18 mouse cellular contexts compared by ENCODE assay signal in genomic region chr12:111887005-111887404, GRCm38 (mm10). TPM values are rescaled to one million over a fixed set of nuclear protein-coding genes. Genes with fewer than 3 reads are reported as not detected.
DNase-seq lines count a peak whose midpoint lies in the region; ATAC-seq and TF ChIP-seq lines count a peak whose summit lies in the region.
"Had no signal": no experiment of that assay in that cellular context is flagged by ENCODE, and none has a peak within 500 bp of the region (broad histone marks: within the 10 kb centered on the region; RNA-seq: fewer than 3 reads in every experiment).

No protein-coding gene starts in this region.

- peak; percentile 32 for TF ChIP-seq RAD21 in CH12.LX (IDR thresholded peaks at IDR 0.05; ENCODE audit: low read depth, low read length)

- no peak overlapping the region for H3K9ac ChIP-seq in kidney, postnatal 0 days (ENCODE audit: low read depth, low read length)
- H3K9ac ChIP-seq in kidney, embryonic 14.5 days (ENCODE audit: low read depth, low read length) = no peak overlapping the region
- no peak overlapping the region for H3K9ac ChIP-seq in lung, embryonic 14.5 days
- H3K9ac ChIP-seq in CH12.LX (ENCODE audit: insufficient read depth, low read depth) = no peak overlapping the region
- H3K9ac ChIP-seq: heart, embryonic 12.5 days had no signal

- dilution Hi-C loops in CH12.LX (cut with MboI; ENCODE audit: extremely low pct_ligation_motif_present, extremely low pct_unique_long_range_greater_than_20kb, low sequenced_read_pairs) = no loop called here

- H3K4me1 ChIP-seq in kidney, postnatal 0 days (replicated peaks; ENCODE audit: insufficient read depth, low read length) = no peaks in the 10 kb centered on the region
- no peaks in the 10 kb centered on the region for H3K4me1 ChIP-seq in kidney, embryonic 14.5 days (ENCODE audit: control insufficient read depth, insufficient read depth, low read length)
- H3K4me1 ChIP-seq in lung, embryonic 14.5 days (ENCODE audit: insufficient read depth) = no peaks in the 10 kb centered on the region
- peaks cover 0 to 20% of the 10 kb centered on the region in 2 experiments; a peak in 2 of 4 replicates for H3K4me1 ChIP-seq in CH12.LX (ENCODE audit: control insufficient read depth in 1 of 2, insufficient read depth in 2 of 2)
- H3K4me1 ChIP-seq: embryonic facial prominence, embryonic 10.5 days had no signal

- H3K27ac ChIP-seq in kidney, postnatal 0 days = no peak overlapping the region
- no peak overlapping the region for H3K27ac ChIP-seq in kidney, embryonic 14.5 days (ENCODE audit: low read depth, low read length)
- no peak overlapping the region for H3K27ac ChIP-seq in lung, embryonic 14.5 days (ENCODE audit: low read depth)
- H3K27ac ChIP-seq in CH12.LX (ENCODE audit: insufficient read depth, low read depth) = no peak overlapping the region
- H3K27ac ChIP-seq: embryonic facial prominence, embryonic 10.5 days had no signal

- ATAC-seq in kidney, postnatal 0 days (replicated peaks; ENCODE audit: low FRiP score, low read depth) = no peak
- no peak for ATAC-seq in kidney, embryonic 14.5 days (ENCODE audit: low FRiP score, low TSS enrichment)
- no peak for ATAC-seq in lung, embryonic 14.5 days (ENCODE audit: insufficient read depth)
- ATAC-seq: forebrain, embryonic 14.5 days had no signal

- DNase-seq in heart, adult 11 months = peak; percentile 11
- no peak for DNase-seq in heart, adult 9 months (ENCODE audit: low spot score in 2 of 2)
- DNase-seq in kidney, postnatal 0 days (ENCODE audit: low spot score) = no peak
- no peak for DNase-seq in lung, embryonic 14.5 days
- DNase-seq in lung, postnatal 4 days = no peak
- DNase-seq in CH12.LX (ENCODE audit: extremely low read depth) = no peak
- no peak for DNase-seq in spleen, adult 18-20 months
- DNase-seq: adrenal gland, adult 2 months; adrenal gland, postnatal 25 days; cerebellum, adult 2 months; cerebellum, postnatal 10 days; gastrocnemius, postnatal 36 days; heart, adult 18-20 months; heart, postnatal 36 days had no signal

- in situ Hi-C loops in CH12.LX (cut with MboI; ENCODE audit: low pct_ligation_motif_present, low pct_unique_long_range_greater_than_20kb, low sequenced_read_pairs) = no loop called here

- H3K36me3 ChIP-seq in kidney, postnatal 0 days (ENCODE audit: insufficient read depth, low read length) = no peaks in the 10 kb centered on the region
- no peaks in the 10 kb centered on the region for H3K36me3 ChIP-seq in kidney, embryonic 14.5 days (ENCODE audit: control insufficient read depth, insufficient read depth, low read length)
- no peaks in the 10 kb centered on the region for H3K36me3 ChIP-seq in lung, embryonic 14.5 days (ENCODE audit: insufficient read depth)
- H3K36me3 ChIP-seq in CH12.LX (replicated peaks in 1 of 2; ENCODE audit: control insufficient read depth in 1 of 2, insufficient read depth in 1 of 2, low read length in 1 of 2) = no peaks in the 10 kb centered on the region
- H3K36me3 ChIP-seq: embryonic facial prominence, embryonic 10.5 days; heart, embryonic 12.5 days had no signal

- no peak for TF ChIP-seq POLR2A in CH12.LX (IDR thresholded peaks at IDR 0.05; ENCODE audit: low read depth, low read length)

- no peak for TF ChIP-seq EP300 in CH12.LX (IDR thresholded peaks at IDR 0.05; ENCODE audit: low read length)

- no peaks in the 10 kb centered on the region for H3K79me2 ChIP-seq in CH12.LX (replicated peaks; ENCODE audit: control insufficient read depth, extremely low read depth, insufficient read depth, poor library complexity, severe bottlenecking)

- H3K4me2 ChIP-seq in kidney, postnatal 0 days (ENCODE audit: low read length) = no peak overlapping the region
- H3K4me2 ChIP-seq in kidney, embryonic 14.5 days (replicated peaks; ENCODE audit: low read depth, low read length) = no peak overlapping the region
- H3K4me2 ChIP-seq in lung, embryonic 14.5 days = no peak overlapping the region
- no peak overlapping the region for H3K4me2 ChIP-seq in CH12.LX (ENCODE audit: insufficient read depth, low read depth, poor library complexity, severe bottlenecking)
- H3K4me2 ChIP-seq: heart, embryonic 12.5 days had no signal

- no peak overlapping the region for H3K4me3 ChIP-seq in kidney, postnatal 0 days (replicated peaks; ENCODE audit: low read depth, low read length)
- no peak overlapping the region for H3K4me3 ChIP-seq in kidney, embryonic 14.5 days (ENCODE audit: low read length)
- H3K4me3 ChIP-seq in lung, embryonic 14.5 days (ENCODE audit: low read depth, low read length) = no peak overlapping the region
- no peak overlapping the region for H3K4me3 ChIP-seq in CH12.LX (replicated peaks in 1 of 3; ENCODE audit: low read depth in 2 of 3, low read length in 2 of 3, poor library complexity in 1 of 3)
- H3K4me3 ChIP-seq: embryonic facial prominence, embryonic 10.5 days; heart, embryonic 12.5 days had no signal

- H3K27me3 ChIP-seq in kidney, postnatal 0 days (ENCODE audit: insufficient read depth, low read length) = no peaks in the 10 kb centered on the region
- H3K27me3 ChIP-seq in kidney, embryonic 14.5 days (ENCODE audit: control insufficient read depth, insufficient read depth, low read length) = no peaks in the 10 kb centered on the region
- no peaks in the 10 kb centered on the region for H3K27me3 ChIP-seq in lung, embryonic 14.5 days (ENCODE audit: insufficient read depth, low read length)
- no peaks in the 10 kb centered on the region for H3K27me3 ChIP-seq in CH12.LX (replicated peaks)
- H3K27me3 ChIP-seq: heart, embryonic 12.5 days had no signal

- no peaks in the 10 kb centered on the region for H3K9me3 ChIP-seq in kidney, postnatal 0 days (replicated peaks; ENCODE audit: low read length)
- H3K9me3 ChIP-seq in kidney, embryonic 14.5 days (ENCODE audit: control insufficient read depth, low read length) = no peaks in the 10 kb centered on the region
- H3K9me3 ChIP-seq in lung, embryonic 14.5 days (ENCODE audit: low read depth, low read length) = no peaks in the 10 kb centered on the region
- no peaks in the 10 kb centered on the region for H3K9me3 ChIP-seq in CH12.LX (replicated peaks; ENCODE audit: low read length)
- H3K9me3 ChIP-seq: embryonic facial prominence, embryonic 10.5 days; heart, embryonic 12.5 days had no signal

- 100% methylated on average over 1 of the region's 1 CpGs for WGBS in kidney, postnatal 0 days
- 97% methylated on average over 1 of the region's 1 CpGs for WGBS in kidney, embryonic 14.5 days
- 93% methylated on average over 1 of the region's 1 CpGs for WGBS in lung, embryonic 14.5 days

- peak; percentile 33; the same call in 1 of the 2 replicates for TF ChIP-seq CTCF in kidney, postnatal 0 days (IDR thresholded peaks at IDR 0.05; ENCODE audit: low read depth)
- TF ChIP-seq CTCF in lung, embryonic 14.5 days (IDR thresholded peaks at IDR 0.05; ENCODE audit: low read depth) = 0 out of 2 replicates have a peak, but pooled peaks have one; percentile 17
- peak in 1 of 2 experiments; percentile 43; a peak in 3 of 4 replicates for TF ChIP-seq CTCF in CH12.LX (conservative IDR thresholded peaks at IDR 0.05 in 1 of 2, IDR thresholded peaks at IDR 0.05 in 1 of 2; ENCODE audit: low read depth in 2 of 2, low read length in 2 of 2)

TF ChIP-seq in CH12.LX, 34 proteins besides CTCF, POLR2A, EP300 and RAD21:
- TF ChIP-seq RCOR1 (conservative IDR thresholded peaks at IDR 0.05; ENCODE audit: low read depth, low read length) (no peak), CHD2 (IDR thresholded peaks at IDR 0.05; ENCODE audit: low read length) (no peak), BHLHE40 (IDR thresholded peaks at IDR 0.05; ENCODE audit: low read depth, low read length) (no peak), E2F4 (IDR thresholded peaks at IDR 0.05; ENCODE audit: insufficient replicate concordance, low read depth, low read length) (no peak), USF1 (IDR thresholded peaks at IDR 0.05; ENCODE audit: low read depth, low read length) (no peak), MEF2A (IDR thresholded peaks at IDR 0.05; ENCODE audit: borderline replicate concordance, low read depth, low read length) (no peak), USF2 (conservative IDR thresholded peaks at IDR 0.05; ENCODE audit: low read depth, low read length) (no peak), JUN (IDR thresholded peaks at IDR 0.05; ENCODE audit: insufficient read depth, low read depth, low read length) (no peak), ZMIZ1 (IDR thresholded peaks at IDR 0.05; ENCODE audit: low read depth, low read length) (no peak), POLR2AphosphoS2 (IDR thresholded peaks at IDR 0.05; ENCODE audit: low read depth, low read length) (no peak), MAFK (IDR thresholded peaks at IDR 0.05; ENCODE audit: insufficient replicate concordance, low read length) (no peak)

RNA-seq across cellular contexts. Expression of gene Ppp1r13b, which starts 20.9 kb away (rescaled TPM):
- 14.6 and 16.7 TPM in 2 replicates for polyA plus RNA-seq in kidney, postnatal 0 days (2015; fragmentation: Nextera tagmentation; extraction: Ambion mirVana)
- 13.6 and 20.6 TPM in 2 replicates for polyA plus RNA-seq in kidney, embryonic 14.5 days (2014; fragmentation: Nextera tagmentation; extraction: Ambion mirVana)
- polyA plus RNA-seq in lung, embryonic 14.5 days (2014; fragmentation: Nextera tagmentation; extraction: Ambion mirVana) = 28.9 and 29.0 TPM in 2 replicates
- total RNA-seq in CH12.LX (2012; rRNA removed) (0.64 and 0.76 TPM in 2 replicates), CH12.LX (2014; rRNA removed) (0.34 and 0.42 TPM in 2 replicates)
- 1.3 and 2.0 TPM in 2 replicates for polyA plus RNA-seq in CH12.LX (2012; ENCODE audit: insufficient read length, low read depth)
